Mouse (Mus musculus) liver, embryonic 11.5 days (tissue): ENCODE measurements around the gene Zbtb5. TPM values are rescaled to one million over a fixed set of nuclear protein-coding genes. Genes with fewer than 3 reads are reported as not detected.

Experiments
- ATAC-seq: fragments of 200-750 bp; cut with Nextera tagmentation; replicated peaks from 2 replicates; pipeline ENCODE4 v1.8.0; 2017; ENCODE audit warnings: moderate number of reproducible peaks, mild to moderate bottlenecking, moderate TSS enrichment, moderate library complexity; ENCODE audit not compliant: low FRiP score
- DNase-seq: peaks from one replicate; pipeline ENCODE4 v3.0.0-alpha.2; 2017; ENCODE audit warnings: low spot score
- H3K27ac ChIP-seq: fragments of 300-500 bp; sonication (generic); 2 replicates; pipeline ENCODE4 v1.5.1; 2014; ENCODE audit warnings: mild to moderate bottlenecking, low read depth, low read length, control low read depth
- H3K27me3 ChIP-seq: fragments of 300-500 bp; sonication (generic); replicated peaks from 2 replicates; pipeline ENCODE4 v1.6.1; 2014; ENCODE audit warnings: low read length, mixed read lengths; ENCODE audit not compliant: control insufficient read depth, insufficient read depth
- H3K36me3 ChIP-seq: fragments of 300-500 bp; sonication (generic); 2 replicates; pipeline ENCODE4 v1.6.1; 2014; ENCODE audit warnings: mild to moderate bottlenecking, low read length, moderate library complexity, mixed read lengths; ENCODE audit not compliant: control insufficient read depth, insufficient read depth
- H3K4me1 ChIP-seq: fragments of 300-500 bp; sonication (generic); replicated peaks from 2 replicates; pipeline ENCODE4 v1.6.1; 2014; ENCODE audit warnings: low read length, mixed read lengths; ENCODE audit not compliant: control insufficient read depth, insufficient read depth
- H3K4me2 ChIP-seq: fragments of 300-500 bp; sonication (generic); 2 replicates; pipeline ENCODE4 v1.6.1; 2014; ENCODE audit warnings: mild to moderate bottlenecking, control low read depth, moderate library complexity
- H3K4me3 ChIP-seq: fragments of 300-500 bp; sonication (generic); 2 replicates; pipeline ENCODE4 v1.5.1; 2014; ENCODE audit warnings: low read depth, low read length, control low read depth
- H3K9ac ChIP-seq: fragments of 300-500 bp; sonication (generic); 2 replicates; pipeline ENCODE4 v1.6.1; 2014; ENCODE audit warnings: low read depth, low read length, control low read depth
- H3K9me3 ChIP-seq: fragments of 300-500 bp; sonication (generic); 2 replicates; pipeline ENCODE4 v1.6.1; 2016; ENCODE audit warnings: low read length, inconsistent platforms, mixed read lengths; ENCODE audit not compliant: control insufficient read depth
- WGBS: fragments of 180-500 bp; shearing (Covaris S2); extraction: QIAGEN DNeasy Blood & Tissue Kit; methylation state at CpG from one replicate; pipeline ENCODE4 v1.1.7; 2014; 5-methylcytosine and 5-hydroxymethylcytosine counted together
- polyA plus RNA-seq: library from polyadenylated mRNA; unstranded; fragments of >200 nt; fragmentation: Nextera tagmentation; extraction: Ambion mirVana; gene quantifications from 2 replicates; pipeline ENCODE4 v1.2.1, GENCODE M21; 2014

Zbtb5 gene
- polyA plus RNA-seq, 1 experiment from 2014 or later, result 12.7 TPM

- ATAC-seq (no peak), DNase-seq (no peak)
- Histone ChIP-seq H3K4me3 (no peak overlapping the region), H3K4me2 (no peak overlapping the region), H3K9me3 (no peaks in the 10 kb centered on the region), H3K4me1 (peaks cover 5% of the 10 kb centered on the region; the same call in 1 of the 2 replicates), H3K36me3 (no peaks in the 10 kb centered on the region), H3K27me3 (no peaks in the 10 kb centered on the region), H3K9ac (no peak overlapping the region), H3K27ac (no peak overlapping the region)
- 23% methylated on average over 10 of the region's 10 CpGs for WGBS
Measured at GRCm38 (mm10) chr4:44970612-44971110, 41.6 kb downstream of the Zbtb5 start.

GRCm38 (mm10) chr4:44970056-44970455 lies 42.2 kb downstream of the Zbtb5 start:
- Histone ChIP-seq H3K4me1 (peaks cover 5% of the 10 kb centered on the region; the same call in 1 of the 2 replicates), H3K36me3 (no peaks in the 10 kb centered on the region), H3K27me3 (no peaks in the 10 kb centered on the region), H3K9ac (no peak overlapping the region), H3K9me3 (no peaks in the 10 kb centered on the region), H3K4me2 (no peak overlapping the region), H3K4me3 (no peak overlapping the region), H3K27ac (no peak overlapping the region)
- ATAC-seq (no peak), DNase-seq (no peak)
- 84% methylated on average over 7 of the region's 7 CpGs for WGBS

GRCm38 (mm10) chr4:44967402-44967801 lies 44.8 kb downstream of the Zbtb5 start:
- Histone ChIP-seq H3K9me3 (no peaks in the 10 kb centered on the region), H3K4me2 (no peak overlapping the region), H3K4me3 (no peak overlapping the region), H3K9ac (no peak overlapping the region), H3K27me3 (no peaks in the 10 kb centered on the region), H3K36me3 (no peaks in the 10 kb centered on the region), H3K27ac (no peak overlapping the region), H3K4me1 (no peaks in the 10 kb centered on the region)
- no peak for DNase-seq
- 82% methylated on average over 8 of the region's 8 CpGs for WGBS
- ATAC-seq, result no peak

- no peaks in the 10 kb centered on the region for H3K36me3 ChIP-seq
Measured at GRCm38 (mm10) chr4:44965736-44966135, 46.5 kb downstream of the Zbtb5 start.

GRCm38 (mm10) chr4:44965175-44965574 lies 47.0 kb downstream of the Zbtb5 start:
- DNase-seq (no peak), ATAC-seq (no peak)
- no peaks in the 10 kb centered on the region for H3K9me3 ChIP-seq
- WGBS, result 83% methylated on average over 2 of the region's 2 CpGs
- H3K4me1 ChIP-seq, result no peaks in the 10 kb centered on the region
- H3K36me3 ChIP-seq, result no peaks in the 10 kb centered on the region
- no peak overlapping the region for H3K4me2 ChIP-seq
- H3K27me3 ChIP-seq, result no peaks in the 10 kb centered on the region
- no peak overlapping the region for H3K4me3 ChIP-seq
- no peak overlapping the region for H3K9ac ChIP-seq
- H3K27ac ChIP-seq, result no peak overlapping the region

More at GRCm38 (mm10) chr4:44965736-44966135, 46.5 kb downstream of the Zbtb5 start:
- no peak overlapping the region for H3K4me3 ChIP-seq
- H3K9me3 ChIP-seq, result no peaks in the 10 kb centered on the region
- no peaks in the 10 kb centered on the region for H3K4me1 ChIP-seq
- DNase-seq, result no peak
- H3K4me2 ChIP-seq, result no peak overlapping the region
- no peaks in the 10 kb centered on the region for H3K27me3 ChIP-seq
- H3K9ac ChIP-seq, result no peak overlapping the region
- H3K27ac ChIP-seq, result no peak overlapping the region
- no peak for ATAC-seq
- 75% methylated on average over 3 of the region's 3 CpGs for WGBS

GRCm38 (mm10) chr4:44963156-44963555 lies 49.1 kb downstream of the Zbtb5 start:
- ATAC-seq, result no peak
- WGBS, result 67% methylated on average over 11 of the region's 11 CpGs

GRCm38 (mm10) chr4:44959220-44959619 lies 53.0 kb downstream of the Zbtb5 start:
- H3K36me3 ChIP-seq, result no peaks in the 10 kb centered on the region
- H3K27ac ChIP-seq, result no peak overlapping the region
- H3K4me2 ChIP-seq, result no peak overlapping the region
- H3K4me1 ChIP-seq, result no peaks in the 10 kb centered on the region
- no peak for DNase-seq
- no peak for ATAC-seq
- no peak overlapping the region for H3K9ac ChIP-seq
- H3K4me3 ChIP-seq, result no peak overlapping the region
- WGBS, result 88% methylated on average over 13 of the region's 13 CpGs
- H3K9me3 ChIP-seq, result no peaks in the 10 kb centered on the region
- no peaks in the 10 kb centered on the region for H3K27me3 ChIP-seq

More at GRCm38 (mm10) chr4:44963156-44963555, 49.1 kb downstream of the Zbtb5 start:
- no peak for DNase-seq
- Histone ChIP-seq H3K9ac (no peak overlapping the region), H3K36me3 (no peaks in the 10 kb centered on the region), H3K4me1 (no peaks in the 10 kb centered on the region), H3K4me2 (no peak overlapping the region), H3K27ac (no peak overlapping the region), H3K4me3 (no peak overlapping the region), H3K9me3 (no peaks in the 10 kb centered on the region), H3K27me3 (no peaks in the 10 kb centered on the region)

GRCm38 (mm10) chr4:44958776-44959175 lies 53.4 kb downstream of the Zbtb5 start:
- Histone ChIP-seq H3K27me3 (no peaks in the 10 kb centered on the region), H3K4me3 (no peak overlapping the region), H3K4me1 (no peaks in the 10 kb centered on the region), H3K4me2 (no peak overlapping the region), H3K9me3 (no peaks in the 10 kb centered on the region), H3K36me3 (no peaks in the 10 kb centered on the region), H3K27ac (no peak overlapping the region), H3K9ac (no peak overlapping the region)
- ATAC-seq, result no peak
- DNase-seq, result no peak
- WGBS, result 81% methylated on average over 9 of the region's 9 CpGs

- Histone ChIP-seq H3K36me3 (no peaks in the 10 kb centered on the region), H3K4me3 (no peak overlapping the region), H3K4me1 (no peaks in the 10 kb centered on the region), H3K4me2 (no peak overlapping the region), H3K9me3 (no peaks in the 10 kb centered on the region), H3K9ac (no peak overlapping the region), H3K27ac (no peak overlapping the region), H3K27me3 (no peaks in the 10 kb centered on the region)
- WGBS, result 70% methylated on average over 9 of the region's 9 CpGs
- ATAC-seq (no peak), DNase-seq (no peak)
Measured at GRCm38 (mm10) chr4:44953041-44953440, 59.2 kb downstream of the Zbtb5 start.
